Mouse (Mus musculus): ENCODE measurements around the gene Kirrel3.

- TF ChIP-seq CTCF (IDR thresholded peaks at IDR 0.05; ENCODE audit: low read depth, low read length) (no peak), POLR2A (IDR thresholded peaks at IDR 0.05; ENCODE audit: borderline replicate concordance, low read depth, low read length) (no peak)
Measured at GRCm38 (mm10) chr9:34644392-34644791, 158.7 kb downstream of the Kirrel3 start.
